Mouse (Mus musculus) T-helper 1 cell (primary cell): Measurements from ENCODE around the gene Satb1.

Experiments
- in situ Hi-C: fragments of 300-600 bp; cut with MboI, MseI; formaldehyde crosslinking; loops from one replicate; pipeline ENCODE4 v1.15.1; 2025; ENCODE audit warnings: high pct_unique_total_duplicates

The Satb1 gene

DNA sequence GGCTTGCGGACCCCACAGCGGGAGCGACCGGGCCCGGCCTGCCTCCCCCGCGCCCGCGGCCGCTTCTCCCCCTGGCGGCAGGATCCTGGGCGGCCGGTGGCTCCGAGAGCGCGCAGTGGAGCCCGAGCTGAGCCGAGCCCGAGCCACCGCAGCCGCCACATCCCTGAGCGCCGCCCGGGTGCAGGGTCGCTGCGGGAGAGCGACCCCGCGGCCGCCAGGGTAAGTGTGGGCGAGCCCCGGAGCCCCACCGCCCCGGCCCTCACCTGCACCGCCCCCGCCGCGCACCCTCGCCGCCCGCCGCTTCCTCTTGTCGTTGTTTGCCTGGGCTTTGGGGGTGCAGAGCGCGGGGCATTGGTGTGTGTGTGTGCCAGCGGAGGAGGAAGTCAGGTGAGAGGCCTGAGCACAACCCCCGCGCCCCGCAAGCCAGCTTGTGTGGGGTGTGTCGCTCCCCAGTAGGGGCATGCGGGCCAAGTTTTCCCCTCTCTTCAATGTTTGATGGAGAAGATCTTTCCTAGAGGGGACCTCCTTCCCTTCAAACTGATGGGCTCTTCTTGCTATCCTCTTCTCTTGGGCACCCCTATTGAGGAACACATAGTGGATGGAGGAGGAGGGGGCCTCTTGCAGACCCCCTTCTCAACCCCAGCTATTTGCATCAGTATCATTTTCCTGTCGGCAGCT lies at the start of gene Satb1:
Satb1 (minus strand) TSS at position 391 of the 678 bp plus-strand sequence.
- in situ Hi-C loops, result loop anchor here (10.0 to 25.0 kb wide), 2 partner anchors 158 to 629 kb away; no protein-coding TSS in a partner anchor

DNA sequence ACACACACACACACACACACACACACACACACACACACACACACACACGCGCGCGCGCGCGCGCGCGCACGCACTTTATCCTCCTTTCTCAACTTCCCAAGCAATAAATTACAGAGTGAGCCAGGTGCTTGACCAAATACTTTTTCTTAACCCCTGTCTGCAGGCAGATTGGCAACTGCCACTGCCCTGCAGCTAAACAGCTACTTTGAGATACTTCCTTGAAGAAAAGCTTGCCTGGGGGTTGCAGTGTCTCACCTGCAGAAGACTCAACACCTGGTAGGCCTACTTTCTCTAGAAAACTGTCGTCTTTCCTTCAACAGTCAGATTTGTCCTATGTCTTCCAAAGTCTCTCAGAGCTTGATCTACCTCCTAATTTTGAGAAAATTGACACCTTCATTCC lies 49.5 kb upstream of the Satb1 start:
- in situ Hi-C loops, result no loop called here

- in situ Hi-C loops, result no loop called here
Measured at GRCm38 (mm10) chr17:51880895-51881622, 48.0 kb upstream of the Satb1 start.

DNA sequence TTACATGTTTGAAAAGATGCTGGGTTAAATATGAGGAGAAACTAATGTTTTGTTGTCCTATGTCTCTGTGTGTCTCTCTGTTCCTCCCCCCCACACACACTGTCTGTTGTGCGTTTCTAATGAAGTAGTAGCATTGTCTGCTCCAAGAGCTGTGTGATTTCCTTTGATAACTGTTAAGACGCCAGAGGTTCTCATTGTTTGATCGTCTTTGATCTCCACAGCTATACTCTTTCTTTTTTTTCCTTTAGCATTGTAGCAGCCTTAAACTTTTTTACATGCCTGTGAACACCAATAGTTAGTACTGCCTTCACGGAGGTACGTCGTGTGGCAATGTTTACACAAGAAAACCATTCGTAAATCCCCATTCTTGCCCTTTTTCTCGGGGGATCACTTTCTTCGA lies 47.1 kb upstream of the Satb1 start:
- in situ Hi-C loops, result no loop called here

DNA sequence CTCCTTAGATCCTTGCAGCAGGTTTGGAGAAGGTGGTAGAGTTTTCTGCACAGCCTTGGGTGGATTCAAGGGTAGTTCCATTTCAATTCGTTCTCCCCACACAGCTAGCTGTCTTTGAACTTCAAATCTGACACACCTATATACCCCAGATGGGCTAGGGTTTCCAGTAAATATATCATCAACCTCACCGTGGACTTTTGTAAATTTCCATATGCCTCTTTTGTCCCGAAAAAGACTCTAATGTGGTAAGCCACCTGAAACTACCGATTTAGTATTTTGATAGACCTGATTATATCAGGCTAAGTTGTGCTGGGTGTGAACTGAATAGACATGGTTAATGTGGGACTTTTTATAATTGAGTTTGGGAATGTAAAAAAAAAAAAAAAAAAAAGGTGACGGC lies 46.6 kb upstream of the Satb1 start:
- in situ Hi-C loops, result loop anchor here (5.0 kb wide), 1 partner anchor 42 kb away; no protein-coding TSS in a partner anchor

DNA sequence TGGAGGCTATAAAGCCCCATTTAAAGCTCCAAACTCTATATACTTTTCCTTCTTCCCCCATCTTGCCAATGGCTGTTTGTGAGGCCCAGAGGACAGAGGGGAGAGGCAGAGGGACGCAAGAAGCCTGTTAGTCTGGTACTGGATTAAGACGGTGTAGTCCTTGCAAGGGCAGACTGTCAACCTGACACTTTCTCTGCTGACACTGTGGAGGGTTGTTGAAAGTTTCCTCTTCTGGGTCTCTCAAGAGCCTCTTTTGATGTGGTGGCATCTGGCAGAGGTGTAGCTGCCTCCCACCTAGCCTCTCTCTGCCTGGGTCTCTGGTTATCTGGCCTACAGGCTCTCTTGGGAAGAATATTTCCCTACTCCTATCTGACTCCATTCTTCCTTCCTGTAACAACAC lies 46.1 kb upstream of the Satb1 start:
- in situ Hi-C loops, result loop anchor here (5.0 kb wide), 1 partner anchor 42 kb away; no protein-coding TSS in a partner anchor

DNA sequence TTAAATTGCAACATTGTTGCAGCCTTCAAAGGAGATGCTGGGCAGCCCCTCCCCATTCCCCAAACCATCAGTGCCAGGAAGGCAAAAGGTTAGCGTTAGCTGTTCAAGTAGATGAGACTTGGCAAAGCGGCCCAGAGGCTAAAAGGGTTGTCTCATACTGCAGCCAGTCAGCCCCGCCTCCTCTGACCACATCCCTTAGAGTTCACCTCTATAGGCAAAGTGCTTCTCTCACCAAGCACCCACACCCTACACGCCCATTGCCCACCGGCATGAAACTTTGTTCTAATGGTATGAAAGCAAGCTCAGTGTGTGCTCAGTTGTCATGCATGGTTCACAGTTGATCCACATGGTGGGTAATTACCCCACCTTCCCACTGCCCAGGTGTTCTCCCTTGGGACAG lies 43.4 kb upstream of the Satb1 start:
- in situ Hi-C loops, result loop anchor here (5.0 kb wide), 1 partner anchor 39 kb away; no protein-coding TSS in a partner anchor

GRCm38 (mm10) chr17:51857616-51858015 lies 24.5 kb upstream of the Satb1 start:
- in situ Hi-C loops, result no loop called here

DNA sequence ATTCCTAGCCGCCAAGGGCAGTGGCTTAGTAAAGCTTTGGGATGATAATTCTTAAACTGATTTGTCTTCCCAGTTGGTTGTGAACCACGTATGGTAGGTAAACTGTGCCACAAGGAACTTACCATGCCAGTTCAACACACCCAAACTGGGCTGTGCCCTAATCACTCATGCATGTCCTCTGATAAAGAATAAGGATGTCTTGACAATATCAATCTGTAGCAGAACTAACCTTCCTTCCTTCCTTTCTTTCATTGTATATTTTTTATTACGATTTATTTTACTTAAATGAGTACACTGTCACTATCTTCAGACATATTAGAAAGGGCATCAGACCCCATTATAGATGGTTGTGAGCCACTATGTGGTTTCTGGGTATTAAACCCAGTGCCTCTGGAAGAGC lies 23.2 kb upstream of the Satb1 start:
- in situ Hi-C loops, result no loop called here

GRCm38 (mm10) chr17:51855261-51855660 lies 22.2 kb upstream of the Satb1 start:
- in situ Hi-C loops, result no loop called here

- in situ Hi-C loops, result no loop called here
Measured at GRCm38 (mm10) chr17:51853952-51854351, 20.9 kb upstream of the Satb1 start.

- in situ Hi-C loops, result loop anchor here (25.0 kb wide), 1 partner anchor 622 kb away; no protein-coding TSS in a partner anchor
Measured at GRCm38 (mm10) chr17:51840596-51840995, 7.5 kb upstream of the Satb1 start.

GRCm38 (mm10) chr17:51839484-51839883 lies 6.4 kb upstream of the Satb1 start:
- in situ Hi-C loops, result loop anchor here (5.0 to 25.0 kb wide), 5 partner anchors 38 to 623 kb away; no protein-coding TSS in a partner anchor

- in situ Hi-C loops, result loop anchor here (5.0 to 25.0 kb wide), 5 partner anchors 40 to 625 kb away; no protein-coding TSS in a partner anchor
Measured at GRCm38 (mm10) chr17:51836901-51837300, 3.8 kb upstream of the Satb1 start.

- in situ Hi-C loops, result loop anchor here (5.0 to 25.0 kb wide), 5 partner anchors 41 to 626 kb away; no protein-coding TSS in a partner anchor
Measured at GRCm38 (mm10) chr17:51836243-51836642, 3.2 kb upstream of the Satb1 start.

DNA sequence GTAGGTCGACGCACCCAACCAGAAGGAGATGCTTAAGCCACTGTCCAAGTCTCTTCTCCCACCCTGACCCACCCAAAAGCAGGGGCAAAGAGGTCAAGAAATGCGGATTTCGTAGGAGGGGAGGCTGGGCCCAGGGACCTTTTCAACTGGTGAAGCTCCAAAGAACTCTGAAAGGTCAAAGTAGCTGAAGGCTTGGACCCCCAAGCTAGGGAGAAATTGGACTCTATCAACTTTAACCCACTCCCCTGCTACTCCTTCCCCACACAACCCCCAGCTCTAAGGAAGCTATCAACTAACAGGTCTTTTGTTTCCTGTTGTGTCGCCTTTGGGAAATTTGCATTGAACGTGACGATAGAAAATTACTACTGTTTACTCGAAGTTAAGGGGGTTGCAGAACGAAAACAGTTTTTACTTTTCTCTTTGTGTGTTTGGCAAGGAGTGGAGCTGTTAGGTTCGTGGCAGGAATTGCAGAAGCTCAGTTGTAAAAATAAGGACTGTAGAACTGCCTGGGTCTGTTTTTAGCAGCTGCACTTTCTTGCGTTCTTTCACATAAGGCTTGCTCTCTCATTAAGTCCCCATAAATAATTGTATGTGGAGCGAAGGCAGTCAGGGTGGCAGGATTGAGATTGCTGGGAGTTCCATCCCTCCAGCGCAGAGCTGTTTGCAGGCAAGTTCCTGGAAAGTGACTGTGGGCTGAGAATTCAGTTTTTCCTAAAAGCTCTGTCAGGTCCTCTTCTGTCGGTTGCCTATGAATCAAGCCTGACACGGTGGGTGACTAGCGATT lies 680 bp upstream of the Satb1 start:
- in situ Hi-C loops, result loop anchor here (10.0 to 25.0 kb wide), 2 partner anchors 159 to 629 kb away; no protein-coding TSS in a partner anchor

DNA sequence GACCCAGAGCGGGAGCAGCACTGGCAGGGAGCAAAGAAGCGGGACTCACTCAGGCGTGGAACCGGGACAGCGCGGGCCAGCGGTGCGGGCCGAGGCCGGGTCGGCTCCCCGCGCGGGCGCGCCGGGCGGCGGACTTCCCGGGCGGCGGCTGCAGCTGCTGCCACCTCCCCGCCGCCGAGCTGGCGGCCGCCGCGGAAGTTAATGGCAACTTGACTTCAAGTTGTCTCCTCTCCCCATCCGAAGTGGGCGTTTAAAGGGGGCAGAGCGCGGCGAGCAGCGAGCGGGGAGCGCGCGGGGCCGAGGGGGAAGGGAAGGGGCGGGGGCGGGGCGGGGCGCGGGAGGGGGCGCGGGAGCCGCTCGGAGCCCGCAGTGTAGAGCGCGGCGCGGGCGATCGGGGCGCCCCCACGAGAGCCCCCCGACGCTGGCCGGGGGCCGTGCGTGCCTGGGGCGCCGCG lies 642 bp downstream of the Satb1 start:
- in situ Hi-C loops, result loop anchor here (10.0 to 25.0 kb wide), 2 partner anchors 158 to 630 kb away; no protein-coding TSS in a partner anchor

DNA sequence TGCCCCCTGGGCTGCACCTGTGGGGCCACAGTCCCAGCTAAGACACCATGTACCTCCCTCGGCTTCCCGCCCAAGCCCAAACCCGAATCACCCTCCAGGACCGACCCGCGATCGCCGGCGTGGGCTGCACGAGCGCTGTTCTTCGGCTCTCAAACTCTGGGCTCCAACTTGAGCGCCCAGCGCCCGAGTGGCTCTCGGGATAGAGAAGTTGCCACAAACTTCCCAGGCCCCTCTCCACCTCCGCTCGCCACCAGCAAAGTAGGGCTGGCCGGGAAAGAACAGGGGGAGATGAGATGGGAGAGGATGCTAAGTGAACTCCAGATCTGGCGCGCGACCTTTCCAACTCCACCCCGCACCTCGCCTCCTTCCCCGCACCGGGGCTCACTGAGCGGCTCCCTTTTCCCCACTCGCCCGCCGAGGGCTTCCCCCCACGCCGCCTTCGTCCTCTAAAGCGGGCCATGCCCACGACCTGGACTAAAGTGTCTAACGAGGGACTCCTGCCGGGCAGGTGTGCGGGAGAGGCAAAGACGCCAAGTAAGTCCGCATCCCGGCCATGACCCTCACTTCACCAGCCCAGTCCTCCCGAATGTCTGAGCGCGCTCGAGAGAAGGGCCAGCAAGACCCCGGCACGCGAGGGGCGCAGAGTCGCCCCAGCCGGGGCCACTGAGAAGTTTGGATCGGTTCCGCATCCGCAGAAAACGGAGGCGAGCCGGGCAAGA lies 1.2 kb downstream of the Satb1 start:
- in situ Hi-C loops, result loop anchor here (10.0 to 25.0 kb wide), 2 partner anchors 157 to 630 kb away; no protein-coding TSS in a partner anchor

DNA sequence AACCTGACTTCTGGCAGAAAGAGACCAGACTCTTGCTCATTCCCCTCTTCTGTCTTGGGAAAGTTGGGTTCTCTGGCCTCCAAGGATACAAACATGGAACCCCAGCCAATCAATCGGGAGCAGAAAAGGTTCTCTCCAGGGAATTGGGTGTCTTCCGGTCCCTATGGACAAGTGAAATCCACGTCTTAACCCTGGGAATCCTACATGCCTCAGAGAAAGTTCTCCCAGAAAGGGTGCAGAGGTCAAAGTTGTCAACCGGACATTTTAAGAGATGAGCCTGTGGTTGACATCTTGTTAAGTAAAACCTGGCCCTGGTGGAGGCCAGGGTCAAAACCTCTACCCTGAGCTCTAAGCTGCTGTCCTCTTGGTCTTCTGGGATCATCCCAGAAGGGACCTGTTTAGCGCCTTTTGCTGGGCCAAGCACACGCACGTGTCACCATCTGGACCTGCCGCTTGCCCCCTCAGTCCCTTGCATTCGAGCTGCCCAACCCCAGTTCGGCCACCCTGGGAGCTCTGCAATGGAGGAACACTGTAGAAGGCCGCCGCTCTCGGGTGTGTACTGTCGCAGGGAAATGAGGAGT lies 1.9 kb downstream of the Satb1 start:
- in situ Hi-C loops, result loop anchor here (10.0 to 25.0 kb wide), 2 partner anchors 156 to 631 kb away; no protein-coding TSS in a partner anchor

DNA sequence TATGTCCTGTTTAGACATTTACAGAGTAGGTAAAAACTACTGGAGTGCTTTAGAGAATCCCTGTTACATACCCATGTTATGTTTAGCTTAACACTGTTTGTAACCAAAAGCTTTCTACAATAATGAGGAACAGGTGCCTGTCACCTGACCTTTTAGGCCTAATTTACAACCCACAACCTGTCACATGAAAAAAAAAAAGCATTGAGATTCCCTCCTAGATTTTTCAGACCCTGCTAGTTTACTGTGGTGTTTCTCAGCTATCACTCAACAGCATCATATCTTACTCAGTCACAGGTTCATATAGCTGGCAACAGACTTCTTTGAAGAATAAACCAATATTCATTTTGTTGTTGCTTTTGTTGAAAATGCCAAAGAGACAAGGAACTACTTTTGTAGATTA lies 3.7 kb downstream of the Satb1 start:
- in situ Hi-C loops, result loop anchor here (5.0 to 25.0 kb wide), 2 partner anchors 42 to 633 kb away; no protein-coding TSS in a partner anchor
